Mouse (Mus musculus) kidney, postnatal 14 days (tissue): ENCODE measurements around the gene Mllt11.

Experiments
- DNase-seq: peaks from one replicate; pipeline ENCODE4 v3.0.0; 2022; ENCODE audit warnings: mixed read lengths

The Mllt11 gene

GRCm38 (mm10) chr3:95231298-95232221 lies at the start of gene Mllt11:
Mllt11 (minus strand) TSS chr3:95232171.
- peak; percentile 48 for DNase-seq

GRCm38 (mm10) chr3:95281216-95282126 lies 49.5 kb upstream of the Mllt11 start, which contains the start of the genes Mindy1 and Prune1:
Mindy1 (plus strand) TSS chr3:95281345.
Prune1 (minus strand) TSS chr3:95282076.
- DNase-seq, result peak; percentile 99

GRCm38 (mm10) chr3:95280747-95281146 lies 48.8 kb upstream of the Mllt11 start:
- peak; percentile 56 for DNase-seq

- no peak for DNase-seq
Observed at GRCm38 (mm10) chr3:95277149-95277551, 45.2 kb upstream of the Mllt11 start.

- DNase-seq, result no peak
Observed at GRCm38 (mm10) chr3:95276428-95276934, 44.5 kb upstream of the Mllt11 start.

GRCm38 (mm10) chr3:95275161-95275560 lies 43.2 kb upstream of the Mllt11 start:
- no peak for DNase-seq

GRCm38 (mm10) chr3:95274453-95274852 lies 42.5 kb upstream of the Mllt11 start:
- no peak for DNase-seq

GRCm38 (mm10) chr3:95273471-95273870 lies 41.5 kb upstream of the Mllt11 start:
- no peak for DNase-seq

GRCm38 (mm10) chr3:95270766-95271364 lies 38.9 kb upstream of the Mllt11 start:
- DNase-seq, result no peak

GRCm38 (mm10) chr3:95269789-95270188 lies 37.8 kb upstream of the Mllt11 start:
- no peak for DNase-seq

- peak; percentile 30 for DNase-seq
Observed at GRCm38 (mm10) chr3:95267855-95268254, 35.9 kb upstream of the Mllt11 start.

- no peak for DNase-seq
Observed at GRCm38 (mm10) chr3:95266052-95266451, 34.1 kb upstream of the Mllt11 start.

GRCm38 (mm10) chr3:95264724-95265123 lies 32.8 kb upstream of the Mllt11 start:
- DNase-seq, result no peak

- DNase-seq, result peak; percentile 88
Observed at GRCm38 (mm10) chr3:95263089-95263739, 31.2 kb upstream of the Mllt11 start.

- DNase-seq, result no peak
Observed at GRCm38 (mm10) chr3:95261975-95262374, 30.0 kb upstream of the Mllt11 start.

GRCm38 (mm10) chr3:95256931-95257330 lies 25.0 kb upstream of the Mllt11 start:
- no peak for DNase-seq

GRCm38 (mm10) chr3:95250783-95251424 lies 18.9 kb upstream of the Mllt11 start, which contains the start of gene Bnipl:
Bnipl (minus strand) TSS chr3:95251193.
- no peak for DNase-seq

- no peak for DNase-seq
Observed at GRCm38 (mm10) chr3:95250361-95250760, 18.4 kb upstream of the Mllt11 start.

GRCm38 (mm10) chr3:95247660-95248336 lies 15.8 kb upstream of the Mllt11 start:
- DNase-seq, result no peak

GRCm38 (mm10) chr3:95246465-95247231 lies 14.7 kb upstream of the Mllt11 start:
- DNase-seq, result peak; percentile 69
